Mouse (Mus musculus) skeletal muscle tissue, adult 2 months (tissue): Measurements from ENCODE around the gene Sdccag8.
A peak's percentile ranks its signal among the peaks of the same experiment; 100 is the strongest.

ENCODE experiments used
- DNase-seq: peaks from one replicate; pipeline ENCODE4 v3.0.0-alpha.2; 2012; ENCODE audit warnings: low read depth, low spot score

Sdccag8 gene

GRCm38 (mm10) chr1:176814591-176815062, at the start of gene Sdccag8:
Sdccag8 (plus strand) TSS chr1:176814660.
- peak; percentile 98 for DNase-seq

GRCm38 (mm10) chr1:176774533-176774932, 39.9 kb upstream of the Sdccag8 start:
- DNase-seq, result peak; percentile 11

DNA sequence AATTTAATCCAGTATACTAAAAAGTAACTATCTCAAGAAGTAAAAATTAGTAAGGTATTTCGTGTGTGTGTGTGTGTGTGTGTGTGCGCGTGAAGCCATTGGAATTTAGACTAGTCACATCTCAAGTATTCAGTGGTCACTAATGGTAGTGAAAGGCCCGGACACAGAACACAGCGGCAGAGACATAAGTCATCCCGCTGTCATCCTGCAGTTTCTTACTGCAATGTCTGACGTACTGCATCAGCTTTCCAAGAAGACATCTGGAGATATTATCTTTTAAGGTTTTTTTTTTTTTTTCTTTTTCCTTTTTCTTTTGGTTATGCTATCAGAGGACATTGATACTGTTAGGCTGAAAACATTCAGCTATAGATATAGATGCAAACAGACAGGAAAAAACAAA, 25.1 kb upstream of the Sdccag8 start:
- no peak for DNase-seq

GRCm38 (mm10) chr1:176792175-176792574, 22.3 kb upstream of the Sdccag8 start:
- no peak for DNase-seq

DNA sequence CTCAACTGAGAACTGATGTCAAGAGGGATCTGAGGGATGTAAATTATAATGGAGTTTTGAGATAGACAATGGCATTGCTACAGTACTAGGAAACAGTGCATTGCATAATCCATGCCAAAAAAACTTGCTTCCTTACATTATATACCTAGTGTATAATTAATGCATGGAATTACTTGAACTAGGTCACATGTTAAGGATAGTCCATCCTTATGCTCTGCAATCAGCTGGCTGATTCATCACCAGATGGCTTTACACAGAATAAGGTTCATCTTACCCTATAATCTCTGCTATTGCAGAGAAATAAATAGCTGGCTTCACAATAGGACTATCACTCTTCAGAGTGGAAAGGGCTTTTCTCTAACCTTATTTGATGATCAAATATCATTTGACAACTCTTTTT, 15.8 kb upstream of the Sdccag8 start:
- no peak for DNase-seq

GRCm38 (mm10) chr1:176800728-176801365, 13.6 kb upstream of the Sdccag8 start:
- DNase-seq, result peak; percentile 83

GRCm38 (mm10) chr1:176810161-176810560, 4.3 kb upstream of the Sdccag8 start:
- no peak for DNase-seq

DNA sequence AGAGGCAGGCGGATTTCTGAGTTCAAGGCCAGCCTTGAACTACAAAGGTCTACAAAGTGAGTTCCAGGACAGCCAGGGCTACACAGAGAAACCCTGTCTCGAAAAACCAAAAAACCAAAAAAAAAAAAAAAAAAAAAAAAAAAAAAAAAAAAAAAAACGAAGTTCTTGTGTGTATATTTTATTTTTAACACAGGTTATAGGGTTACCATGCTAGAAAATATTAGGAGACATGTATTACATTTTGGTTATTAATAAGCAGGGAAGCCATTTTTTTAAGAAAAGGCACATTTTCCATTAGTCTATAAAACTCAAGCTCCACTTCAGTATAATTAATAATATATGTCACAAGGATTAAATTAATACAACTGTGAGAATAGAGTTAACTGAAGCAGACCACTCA, 2.6 kb upstream of the Sdccag8 start:
- no peak for DNase-seq

GRCm38 (mm10) chr1:176812491-176813291, 1.8 kb upstream of the Sdccag8 start:
- DNase-seq, result no peak

- peak; percentile 64 for DNase-seq
These were observed 996 bp upstream of the Sdccag8 start for GRCm38 (mm10) chr1:176813292-176814035.

DNA sequence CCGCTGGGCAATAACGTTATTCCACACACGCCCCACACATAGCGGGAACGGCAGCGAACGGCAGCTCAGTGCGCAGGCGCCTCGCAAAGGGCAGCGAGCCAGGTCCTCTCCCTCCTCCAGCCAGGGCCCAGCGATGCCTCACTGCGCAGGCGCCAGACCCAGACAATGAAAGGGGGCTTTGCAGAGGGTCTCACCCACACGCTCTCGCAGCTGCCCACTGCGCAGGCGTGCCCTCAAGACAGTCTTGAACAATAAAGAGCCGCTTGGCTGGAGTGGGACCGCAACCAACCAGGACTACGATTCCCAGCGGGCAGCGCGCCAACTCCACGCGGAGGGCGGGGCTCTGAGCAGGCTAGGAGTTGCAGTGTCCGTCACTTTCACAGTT, 432 bp upstream of the Sdccag8 start, which contains the start of gene Cep170:
Cep170 (minus strand) TSS at position 32 of the 385 bp plus-strand sequence.
- peak; percentile 93 for DNase-seq

- DNase-seq, result no peak
These were observed 2.3 kb downstream of the Sdccag8 start for GRCm38 (mm10) chr1:176816728-176817127.

- DNase-seq, result no peak
These were observed 3.7 kb downstream of the Sdccag8 start for GRCm38 (mm10) chr1:176818147-176818546.

DNA sequence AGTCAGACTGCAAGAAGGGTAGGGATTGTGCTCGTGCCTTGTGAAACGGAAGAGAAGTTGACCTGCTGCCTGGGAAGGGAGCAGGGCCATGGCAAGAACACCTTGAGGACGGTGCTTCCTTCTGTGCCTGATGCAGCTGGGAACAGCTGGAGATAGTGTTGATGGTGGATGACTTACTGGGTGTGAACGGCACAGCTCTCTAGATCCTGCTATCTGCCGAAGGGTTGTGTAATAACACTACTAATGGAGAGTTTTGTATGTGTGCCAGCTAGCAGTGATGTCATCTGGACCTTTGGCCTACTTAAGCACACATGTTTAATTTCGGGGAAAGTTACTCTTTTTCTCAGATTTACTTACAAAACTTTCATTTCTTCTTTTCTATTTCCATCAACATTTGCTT, 4.3 kb downstream of the Sdccag8 start:
- peak; percentile 86 for DNase-seq

- DNase-seq, result no peak
These were observed 7.5 kb downstream of the Sdccag8 start for GRCm38 (mm10) chr1:176821929-176822328.

GRCm38 (mm10) chr1:176822949-176823348, 8.5 kb downstream of the Sdccag8 start:
- DNase-seq, result no peak

DNA sequence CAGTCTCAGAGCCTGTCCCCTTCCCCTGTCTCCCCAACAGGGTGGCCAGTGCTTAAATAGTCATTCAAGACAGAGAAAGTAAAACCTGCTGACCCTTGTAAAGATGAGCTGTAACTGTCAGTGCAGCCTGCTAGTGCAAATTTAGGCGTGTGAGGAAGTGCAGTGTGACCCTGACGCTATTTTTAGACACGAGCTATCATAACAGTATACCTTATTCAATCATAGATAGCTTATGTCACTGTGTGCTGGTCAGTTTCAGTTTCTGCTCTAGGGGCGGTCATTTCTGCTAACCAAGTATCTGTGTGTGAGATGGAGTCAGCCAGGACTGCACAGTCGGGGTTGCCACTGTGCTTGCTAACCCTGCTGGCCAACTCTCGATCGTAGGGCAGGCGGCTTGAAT, 9.4 kb downstream of the Sdccag8 start:
- peak; percentile 82 for DNase-seq

DNA sequence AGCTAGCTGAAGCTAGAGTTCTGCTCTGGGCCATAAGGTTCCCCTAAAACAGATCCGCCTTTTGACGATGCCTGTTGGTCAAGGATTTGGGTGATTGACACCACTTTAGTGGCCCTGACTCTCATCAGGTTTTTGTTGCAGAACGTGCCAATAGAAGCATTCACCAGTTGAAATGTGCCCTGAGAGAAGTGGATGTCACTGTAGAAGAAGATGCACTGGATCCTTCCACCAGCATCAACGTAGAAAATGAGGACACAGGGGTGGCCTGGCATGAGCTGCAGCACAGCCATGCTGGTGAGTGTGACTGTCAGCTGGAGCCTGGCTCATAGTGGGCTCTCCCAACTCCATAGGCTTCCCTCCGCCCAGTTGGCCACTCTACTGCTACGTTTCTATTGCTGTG, 10.2 kb downstream of the Sdccag8 start:
- no peak for DNase-seq

DNA sequence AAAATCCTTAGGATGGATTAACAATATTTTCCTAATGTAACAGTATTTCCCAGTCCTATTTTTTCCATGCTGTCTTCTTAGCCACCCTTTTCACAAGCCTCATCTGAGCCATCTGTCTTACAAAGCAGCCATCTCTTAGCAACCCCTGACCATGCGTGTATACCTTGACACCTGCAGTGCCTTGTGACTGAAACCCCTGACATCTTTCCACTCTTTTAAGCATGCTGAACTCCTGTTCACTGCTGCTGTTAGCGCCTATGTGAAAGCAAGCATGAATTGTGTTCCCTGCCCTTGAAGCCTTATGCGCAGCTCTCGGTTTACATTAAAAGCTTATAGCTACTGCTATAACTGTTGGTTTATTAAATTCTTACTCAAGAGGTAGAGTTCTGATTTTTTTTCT, 10.6 kb downstream of the Sdccag8 start:
- no peak for DNase-seq

DNA sequence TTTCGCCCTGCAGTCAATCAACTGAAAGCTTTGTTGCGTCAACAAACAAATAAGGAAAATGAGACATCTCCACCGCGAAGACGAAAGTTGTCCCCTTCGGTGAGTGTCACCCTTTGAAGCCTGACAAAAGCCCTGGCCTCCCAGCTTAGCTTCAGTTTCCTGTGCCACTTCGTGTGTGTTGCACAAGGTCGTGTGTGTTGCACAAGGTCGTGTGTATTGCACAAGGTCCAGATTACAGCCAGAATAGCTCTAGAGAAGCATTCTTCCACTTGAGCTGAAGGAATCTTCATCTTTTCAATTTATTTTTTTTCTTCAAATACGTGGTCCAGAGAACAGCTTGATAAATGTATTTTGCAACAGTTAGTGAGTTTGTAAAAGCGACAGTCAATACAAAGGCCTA, 11.7 kb downstream of the Sdccag8 start:
- no peak for DNase-seq

GRCm38 (mm10) chr1:176826931-176827330, 12.5 kb downstream of the Sdccag8 start:
- DNase-seq, result no peak

DNA sequence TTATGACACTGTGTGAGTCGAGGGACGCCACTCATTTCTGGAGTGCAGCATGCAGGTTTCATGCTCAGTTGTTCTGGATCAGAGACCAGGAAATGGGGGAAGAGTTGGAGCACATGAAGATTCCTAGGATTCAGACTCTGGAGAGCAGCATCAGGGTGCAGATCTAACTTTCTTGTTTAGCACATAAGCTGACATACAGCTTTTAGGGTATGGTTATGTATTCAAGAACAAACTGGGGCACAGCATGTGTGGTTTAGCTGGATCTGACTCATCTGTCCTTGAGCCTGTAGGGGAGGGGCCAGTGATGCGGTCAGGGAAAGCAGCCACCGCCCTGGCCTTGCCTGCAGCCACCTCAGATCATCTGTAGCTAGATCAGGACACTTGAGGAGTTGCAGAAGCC, 12.9 kb downstream of the Sdccag8 start:
- DNase-seq, result peak; percentile 77
